Mouse (Mus musculus) kidney, adult 8-10 months (tissue): Measurements from ENCODE around the gene Rps29.
"Not testable (repeated sequence)": the region's sequence is repeated elsewhere in the genome, so short reads cannot be mapped to it uniquely, and the experiment has no call there.

Experiments
- DNase-seq, 2 experiments: peaks; one replicate each; pipeline ENCODE4 v3.0.0; 2022

Rps29 gene

GRCm38 (mm10) chr12:69177526-69177925, 18.5 kb upstream of the Rps29 start:
- DNase-seq: no peak

- DNase-seq: no peak
Measured at GRCm38 (mm10) chr12:69175975-69176374, 17.0 kb upstream of the Rps29 start.

GRCm38 (mm10) chr12:69171307-69171706, 12.3 kb upstream of the Rps29 start:
- DNase-seq: no peak

- peak; percentile 78 to 90 for DNase-seq
Measured at GRCm38 (mm10) chr12:69168461-69169106, 9.6 kb upstream of the Rps29 start, which contains the start of gene Lrr1. Gene Lrr1 (plus strand): TSS chr12:69168814.

- no peak for DNase-seq
Measured at GRCm38 (mm10) chr12:69167656-69168460, 8.9 kb upstream of the Rps29 start.

- not testable (repeated sequence) for DNase-seq
Measured at GRCm38 (mm10) chr12:69166861-69167581, 8.0 kb upstream of the Rps29 start.

- no peak for DNase-seq
Measured at GRCm38 (mm10) chr12:69164904-69165303, 5.9 kb upstream of the Rps29 start.

- not testable (repeated sequence) for DNase-seq
Measured at GRCm38 (mm10) chr12:69163586-69163985, 4.6 kb upstream of the Rps29 start.

GRCm38 (mm10) chr12:69160677-69161076, 1.7 kb upstream of the Rps29 start:
- not testable (repeated sequence) for DNase-seq

GRCm38 (mm10) chr12:69159578-69159940, 573 bp upstream of the Rps29 start:
- DNase-seq: peak in 1 of 2 experiments; percentile 38

- DNase-seq: no peak
Measured at GRCm38 (mm10) chr12:69158366-69158764, 621 bp downstream of the Rps29 start.

- DNase-seq: no peak
Measured at GRCm38 (mm10) chr12:69157107-69157506, 1.9 kb downstream of the Rps29 start.

- no peak for DNase-seq
Measured at GRCm38 (mm10) chr12:69156436-69156835, 2.5 kb downstream of the Rps29 start.

- DNase-seq: no peak
Measured at GRCm38 (mm10) chr12:69155923-69156322, 3.1 kb downstream of the Rps29 start.

- DNase-seq: no peak
Measured at GRCm38 (mm10) chr12:69150049-69150448, 8.9 kb downstream of the Rps29 start.

- DNase-seq: no peak
Measured at GRCm38 (mm10) chr12:69147166-69147735, 11.7 kb downstream of the Rps29 start.

GRCm38 (mm10) chr12:69143460-69143859, 15.5 kb downstream of the Rps29 start:
- DNase-seq: no peak

GRCm38 (mm10) chr12:69139841-69140240, 19.1 kb downstream of the Rps29 start:
- no peak for DNase-seq

- no peak for DNase-seq
Measured at GRCm38 (mm10) chr12:69139201-69139600, 19.8 kb downstream of the Rps29 start.

- peak; percentile 25 to 46 for DNase-seq
Measured at GRCm38 (mm10) chr12:69131981-69132380, 27.0 kb downstream of the Rps29 start.

- no peak for DNase-seq
Measured at GRCm38 (mm10) chr12:69131267-69131666, 27.7 kb downstream of the Rps29 start.

GRCm38 (mm10) chr12:69130486-69130885, 28.5 kb downstream of the Rps29 start:
- no peak for DNase-seq

- DNase-seq: no peak
Measured at GRCm38 (mm10) chr12:69129634-69130310, 29.2 kb downstream of the Rps29 start.
